Mouse (Mus musculus): ENCODE data around the gene Chac1. TPM values are rescaled to one million over a fixed set of nuclear protein-coding genes. Genes with fewer than 3 reads are reported as not detected.

Chac1 gene
- polyA plus RNA-seq, 1 experiment = 6.2 TPM

DNA sequence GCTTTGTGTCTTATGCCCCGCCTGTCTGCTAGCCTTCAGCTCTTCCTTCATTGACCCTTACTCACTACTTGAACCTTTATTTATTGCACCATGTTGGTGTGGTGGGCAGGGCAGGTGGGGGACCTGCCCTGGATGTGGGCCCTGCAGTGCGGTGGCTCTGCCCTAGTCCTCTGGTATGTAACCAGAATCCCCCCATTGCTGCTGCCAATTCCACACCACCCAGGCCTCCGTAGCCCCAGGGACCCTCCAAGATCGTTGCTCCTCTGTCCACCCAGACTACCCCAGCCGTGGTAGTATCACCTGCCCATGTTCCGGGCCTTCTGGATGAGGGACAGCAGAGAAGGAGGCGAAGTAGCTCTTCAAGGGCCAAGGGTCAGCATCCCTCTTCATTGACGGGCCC is 2.7 kb downstream of the Chac1 start:
- no peak for TF ChIP-seq POLR2A (IDR thresholded peaks at IDR 0.05; ENCODE audit: borderline replicate concordance, control insufficient read depth, low read depth, low read length)
- no peak for TF ChIP-seq CTCF (IDR thresholded peaks at IDR 0.05; ENCODE audit: control insufficient read depth, insufficient read depth, low read length)
- 85% methylated on average over 8 of the region's 8 CpGs for WGBS
- Histone ChIP-seq H3K27ac (ENCODE audit: control insufficient read depth, insufficient read depth, low read depth, low read length, poor library complexity) (no peak overlapping the region), H3K4me3 (replicated peaks; ENCODE audit: control insufficient read depth, low read depth, low read length) (no peak overlapping the region), H3K4me1 (ENCODE audit: control insufficient read depth, insufficient read depth, low read length) (peaks cover 11% of the 10 kb centered on the region)

DNA sequence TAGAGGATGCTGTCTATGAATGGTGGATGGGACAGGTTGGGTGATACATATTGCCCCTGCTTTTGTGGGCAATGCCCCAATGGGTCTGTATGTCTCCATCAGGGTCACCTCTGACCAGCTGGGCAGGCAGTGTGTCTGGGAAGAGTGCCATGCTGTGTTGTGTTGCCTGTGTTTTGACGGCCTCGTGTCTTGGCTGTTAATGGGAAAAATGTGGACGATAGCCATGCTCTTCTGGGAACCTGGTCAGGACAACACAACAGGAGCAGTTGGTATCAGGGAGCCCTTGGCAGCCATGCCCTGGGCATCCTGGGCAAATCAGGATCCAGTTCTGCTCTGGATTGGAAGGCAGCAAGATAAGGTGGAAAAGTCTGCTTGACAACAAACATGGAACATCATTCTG is 4.1 kb downstream of the Chac1 start:
- Histone ChIP-seq H3K4me3 (replicated peaks; ENCODE audit: control insufficient read depth, low read depth, low read length) (no peak overlapping the region), H3K27ac (ENCODE audit: control insufficient read depth, insufficient read depth, low read depth, low read length, poor library complexity) (no peak overlapping the region), H3K4me1 (ENCODE audit: control insufficient read depth, insufficient read depth, low read length) (peaks cover 12% of the 10 kb centered on the region)
- WGBS = 91% methylated on average over 3 of the region's 3 CpGs
- no peak for TF ChIP-seq CTCF (IDR thresholded peaks at IDR 0.05; ENCODE audit: control insufficient read depth, insufficient read depth, low read length)
- TF ChIP-seq POLR2A (IDR thresholded peaks at IDR 0.05; ENCODE audit: borderline replicate concordance, control insufficient read depth, low read depth, low read length) = no peak

DNA sequence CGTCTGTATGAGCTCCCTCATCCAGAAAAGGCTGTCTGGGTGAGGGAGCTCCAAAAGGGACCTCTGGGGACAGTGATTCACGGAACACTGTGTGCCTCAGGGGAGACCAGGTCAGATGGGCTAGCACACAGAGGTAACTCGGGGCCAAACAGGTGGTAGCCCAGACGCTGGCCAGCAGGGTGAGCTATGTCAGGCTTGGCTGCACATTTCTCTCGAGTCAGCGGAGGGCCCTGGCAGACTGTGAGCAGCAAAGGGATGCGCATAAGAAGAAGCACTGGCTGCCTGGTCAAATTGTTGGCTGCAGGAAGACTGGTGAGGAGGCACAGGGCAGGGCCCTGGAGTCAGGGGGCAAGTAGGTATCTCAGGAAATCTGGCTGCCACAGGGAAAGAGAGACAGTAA is 4.6 kb downstream of the Chac1 start:
- no peak overlapping the region for H3K27ac ChIP-seq (ENCODE audit: control insufficient read depth, insufficient read depth, low read depth, low read length, poor library complexity)
- 49% methylated on average over 7 of the region's 7 CpGs for WGBS
- TF ChIP-seq CTCF (IDR thresholded peaks at IDR 0.05; ENCODE audit: control insufficient read depth, insufficient read depth, low read length) (peak; percentile 13; the same call in 1 of the 2 replicates), POLR2A (IDR thresholded peaks at IDR 0.05; ENCODE audit: borderline replicate concordance, control insufficient read depth, low read depth, low read length) (no peak)
- no peak overlapping the region for H3K4me3 ChIP-seq (replicated peaks; ENCODE audit: control insufficient read depth, low read depth, low read length)
- H3K4me1 ChIP-seq (ENCODE audit: control insufficient read depth, insufficient read depth, low read length) = peaks cover 11% of the 10 kb centered on the region

DNA sequence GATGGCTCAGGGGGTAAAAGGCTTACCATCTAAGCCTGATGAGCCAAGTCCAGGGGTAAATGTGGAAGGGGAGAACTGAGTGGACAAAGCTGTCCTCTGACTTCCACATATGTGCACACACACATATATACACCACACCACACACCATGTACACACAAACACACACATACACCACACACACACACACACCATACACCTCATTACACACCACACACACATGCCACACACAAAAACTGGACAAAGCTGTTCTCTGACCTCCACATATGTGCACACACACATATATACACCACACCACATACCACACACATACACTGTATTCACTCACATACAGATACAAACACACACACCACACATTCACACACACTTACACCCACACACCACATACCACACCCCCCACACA is 5.3 kb downstream of the Chac1 start:
- TF ChIP-seq POLR2A (IDR thresholded peaks at IDR 0.05; ENCODE audit: borderline replicate concordance, control insufficient read depth, low read depth, low read length) = no peak
- no peak for TF ChIP-seq CTCF (IDR thresholded peaks at IDR 0.05; ENCODE audit: control insufficient read depth, insufficient read depth, low read length)
- peak overlapping the region; percentile 73; the same call in 1 of the 2 replicates for H3K27ac ChIP-seq (ENCODE audit: control insufficient read depth, insufficient read depth, low read depth, low read length, poor library complexity)
- H3K4me3 ChIP-seq (replicated peaks; ENCODE audit: control insufficient read depth, low read depth, low read length) = no peak overlapping the region
- H3K4me1 ChIP-seq (ENCODE audit: control insufficient read depth, insufficient read depth, low read length) = peaks cover 11% of the 10 kb centered on the region

DNA sequence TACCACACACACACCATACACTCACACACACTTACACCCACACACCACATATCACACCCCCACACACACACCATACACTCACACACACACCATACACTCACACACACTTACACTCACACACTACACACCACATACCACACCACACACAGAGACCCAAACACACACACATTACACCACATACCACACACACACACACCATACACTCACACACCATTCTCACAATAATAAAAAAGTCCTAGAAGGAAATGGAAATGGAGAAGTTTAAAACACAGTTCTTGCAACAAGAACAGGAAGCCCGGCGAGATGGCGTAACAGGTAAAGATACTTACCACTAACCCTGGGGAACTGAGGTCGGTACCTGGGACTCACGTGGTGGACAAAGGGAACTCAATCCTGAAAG is 5.8 kb downstream of the Chac1 start:
- Histone ChIP-seq H3K4me3 (replicated peaks; ENCODE audit: control insufficient read depth, low read depth, low read length) (no peak overlapping the region), H3K27ac (ENCODE audit: control insufficient read depth, insufficient read depth, low read depth, low read length, poor library complexity) (peak overlapping the region; percentile 73; the same call in 1 of the 2 replicates), H3K4me1 (ENCODE audit: control insufficient read depth, insufficient read depth, low read length) (peaks cover 11% of the 10 kb centered on the region)
- WGBS = 12% methylated on average over 5 of the region's 5 CpGs
- TF ChIP-seq POLR2A (IDR thresholded peaks at IDR 0.05; ENCODE audit: borderline replicate concordance, control insufficient read depth, low read depth, low read length) (no peak), CTCF (IDR thresholded peaks at IDR 0.05; ENCODE audit: control insufficient read depth, insufficient read depth, low read length) (no peak)

DNA sequence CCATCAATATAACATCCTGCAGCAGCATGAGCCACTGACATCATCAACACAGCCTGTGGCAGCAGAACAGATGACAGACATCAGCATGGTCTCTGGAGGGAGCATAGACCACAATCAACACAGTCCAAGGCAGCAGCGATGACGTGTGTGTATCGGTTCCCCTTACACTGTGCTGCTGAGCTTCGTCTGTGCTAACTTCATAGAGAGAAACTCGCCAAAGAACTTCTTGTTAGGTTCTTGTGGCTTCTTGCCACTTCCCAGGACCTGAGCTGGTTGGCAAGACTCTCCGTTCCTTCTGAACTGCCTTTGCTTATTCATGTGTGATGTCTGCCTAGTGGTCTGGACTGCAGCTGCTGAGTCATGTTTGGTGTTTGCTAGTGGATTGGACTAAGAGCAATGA is 7.2 kb downstream of the Chac1 start:
- H3K4me1 ChIP-seq (ENCODE audit: control insufficient read depth, insufficient read depth, low read length) = peaks cover 11% of the 10 kb centered on the region
- 41% methylated on average over 6 of the region's 6 CpGs for WGBS
- no peak overlapping the region for H3K4me3 ChIP-seq (replicated peaks; ENCODE audit: control insufficient read depth, low read depth, low read length)
- TF ChIP-seq POLR2A (IDR thresholded peaks at IDR 0.05; ENCODE audit: borderline replicate concordance, control insufficient read depth, low read depth, low read length) (no peak), CTCF (IDR thresholded peaks at IDR 0.05; ENCODE audit: control insufficient read depth, insufficient read depth, low read length) (no peak)
- H3K27ac ChIP-seq (ENCODE audit: control insufficient read depth, insufficient read depth, low read depth, low read length, poor library complexity) = peak overlapping the region; percentile 78

DNA sequence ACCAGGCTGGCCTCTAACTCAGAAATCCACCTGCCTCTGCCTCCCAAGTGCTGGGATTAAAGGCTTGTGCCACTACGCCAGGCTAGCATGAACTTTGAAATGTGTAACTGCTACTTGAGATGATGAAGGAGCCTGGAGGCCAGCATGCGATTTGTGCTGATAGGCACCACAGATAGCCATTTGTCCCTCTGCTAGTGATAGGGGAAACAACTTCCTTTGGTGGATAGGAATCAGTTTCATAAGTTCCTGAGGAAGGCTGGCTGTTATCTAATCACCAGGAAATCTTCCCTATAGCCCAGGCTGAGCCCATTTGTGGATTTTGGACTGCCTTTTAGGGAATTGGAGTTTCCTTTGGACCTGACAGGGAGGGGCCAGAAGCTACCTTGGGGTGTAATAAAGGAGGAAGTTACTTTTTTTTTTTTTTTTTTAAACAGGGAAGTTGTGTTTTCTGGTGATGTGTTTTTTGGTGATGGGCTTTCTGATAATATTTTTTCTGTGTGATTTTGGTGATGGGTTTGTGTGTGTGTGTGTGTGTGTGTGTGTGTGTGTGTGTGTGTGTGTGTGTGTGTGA is 8.8 kb downstream of the Chac1 start:
- Histone ChIP-seq H3K4me1 (ENCODE audit: control insufficient read depth, insufficient read depth, low read length) (peaks cover 11% of the 10 kb centered on the region), H3K4me3 (replicated peaks; ENCODE audit: control insufficient read depth, low read depth, low read length) (no peak overlapping the region), H3K27ac (ENCODE audit: control insufficient read depth, insufficient read depth, low read depth, low read length, poor library complexity) (peak overlapping the region; percentile 26; the same call in 1 of the 2 replicates)
- WGBS = 23% methylated on average over 2 of the region's 2 CpGs
- TF ChIP-seq CTCF (IDR thresholded peaks at IDR 0.05; ENCODE audit: control insufficient read depth, insufficient read depth, low read length) = no peak
- no peak for TF ChIP-seq POLR2A (IDR thresholded peaks at IDR 0.05; ENCODE audit: borderline replicate concordance, control insufficient read depth, low read depth, low read length)

DNA sequence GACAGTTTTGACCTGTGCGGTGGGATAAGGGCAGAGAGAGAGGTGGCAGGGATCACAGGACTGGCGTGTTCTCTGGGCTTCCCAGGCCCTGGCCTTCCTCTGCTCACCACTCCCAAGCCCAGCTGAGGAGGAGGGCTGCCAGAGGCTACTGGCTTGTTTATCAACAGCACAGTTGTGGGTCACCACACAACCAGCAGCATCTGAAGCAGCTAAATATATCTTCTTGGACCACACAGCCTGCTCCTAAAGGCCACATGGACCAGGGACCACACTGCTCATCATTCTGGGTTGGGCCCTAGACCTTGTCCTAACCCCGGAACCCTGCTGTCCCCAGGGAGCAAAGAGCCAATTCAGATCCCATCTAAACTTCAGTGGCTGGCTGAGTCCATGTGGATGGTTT is 13.9 kb downstream of the Chac1 start:
- no peak overlapping the region for H3K4me3 ChIP-seq (replicated peaks; ENCODE audit: control insufficient read depth, low read depth, low read length)
- WGBS = 90% methylated on average over 3 of the region's 3 CpGs
- peaks cover 2% of the 10 kb centered on the region; the same call in 1 of the 2 replicates for H3K4me1 ChIP-seq (ENCODE audit: control insufficient read depth, insufficient read depth, low read length)
- no peak overlapping the region for H3K27ac ChIP-seq (ENCODE audit: control insufficient read depth, insufficient read depth, low read depth, low read length, poor library complexity)
- no peak for TF ChIP-seq POLR2A (IDR thresholded peaks at IDR 0.05; ENCODE audit: borderline replicate concordance, control insufficient read depth, low read depth, low read length)
- TF ChIP-seq CTCF (IDR thresholded peaks at IDR 0.05; ENCODE audit: control insufficient read depth, insufficient read depth, low read length) = no peak

DNA sequence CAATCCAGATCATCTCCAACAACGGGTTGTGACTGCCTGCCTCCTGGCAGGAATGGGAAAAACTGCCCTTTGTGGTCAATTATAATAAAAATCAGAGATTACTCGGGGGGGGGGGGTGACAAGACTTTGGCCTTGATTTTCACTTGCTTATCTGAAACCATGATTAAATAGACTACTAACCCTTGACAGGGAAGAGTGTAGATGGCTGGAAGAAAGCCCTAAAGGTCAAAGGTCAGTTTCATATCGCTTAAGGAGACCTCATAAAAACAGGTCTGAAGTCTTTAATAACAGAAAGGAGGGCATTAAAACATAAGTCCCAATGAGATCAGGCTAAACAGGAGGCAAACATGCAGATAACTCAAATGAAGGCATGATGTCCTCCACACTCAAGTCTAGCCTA is 16.3 kb downstream of the Chac1 start:
- H3K27ac ChIP-seq (ENCODE audit: control insufficient read depth, insufficient read depth, low read depth, low read length, poor library complexity) = no peak overlapping the region
- WGBS = 76% methylated on average over 3 of the region's 3 CpGs
- no peak for TF ChIP-seq CTCF (IDR thresholded peaks at IDR 0.05; ENCODE audit: control insufficient read depth, insufficient read depth, low read length)
- no peak for TF ChIP-seq POLR2A (IDR thresholded peaks at IDR 0.05; ENCODE audit: borderline replicate concordance, control insufficient read depth, low read depth, low read length)
- no peak overlapping the region for H3K4me3 ChIP-seq (replicated peaks; ENCODE audit: control insufficient read depth, low read depth, low read length)
- H3K4me1 ChIP-seq (ENCODE audit: control insufficient read depth, insufficient read depth, low read length) = no peaks in the 10 kb centered on the region
